Comparison of ENCODE assay signal across 11 mouse cellular contexts in the genomic region with DNA sequence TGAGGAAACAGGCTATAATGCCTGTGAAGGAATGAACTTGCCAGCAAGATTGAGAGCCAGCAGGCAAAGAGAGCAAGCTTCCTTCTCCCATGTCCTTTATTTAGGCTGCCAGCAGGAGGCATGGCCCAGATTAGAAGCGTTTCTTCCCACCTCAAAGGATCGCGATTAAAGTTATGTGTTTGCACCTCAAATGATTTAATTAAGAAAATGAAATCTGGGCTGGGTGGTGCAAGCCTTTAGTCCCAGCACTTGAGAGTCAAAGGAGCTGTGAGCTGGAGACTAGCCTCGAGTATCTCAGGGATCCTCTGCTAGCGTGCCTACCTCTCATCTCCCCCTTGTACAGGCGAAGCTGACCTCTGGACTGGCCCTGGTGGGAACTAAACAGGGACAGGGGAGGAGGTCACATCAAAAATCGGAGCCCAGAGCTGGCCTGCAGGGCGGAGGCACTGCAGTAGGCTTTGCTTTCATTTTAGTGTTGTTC.
DNase-seq lines count a peak whose midpoint lies in the region; ATAC-seq lines count a peak whose summit lies in the region.
"Had no signal": no experiment of that assay in that cellular context is flagged by ENCODE, and none has a peak within 500 bp of the region (broad histone marks: within the 10 kb centered on the region; RNA-seq: fewer than 3 reads in every experiment).

No protein-coding gene starts in this region.

- H3K27ac ChIP-seq in heart, embryonic 10.5 days = no peak overlapping the region
- no peak overlapping the region for H3K27ac ChIP-seq in heart, embryonic 12.5 days (ENCODE audit: poor library complexity, severe bottlenecking)
- H3K27ac ChIP-seq: limb, embryonic 13.5 days; lung, embryonic 15.5 days had no signal

- no peaks in the 10 kb centered on the region for H3K4me1 ChIP-seq in heart, embryonic 10.5 days
- H3K4me1 ChIP-seq in heart, embryonic 12.5 days (replicated peaks) = peaks cover 4% of the 10 kb centered on the region
- H3K4me1 ChIP-seq: limb, embryonic 13.5 days; lung, embryonic 15.5 days had no signal

- DNase-seq in cerebellum, postnatal 4 days (ENCODE audit: low spot score in 2 of 2) = no peak
- peak; percentile 2 for DNase-seq in heart, embryonic 10.5 days (ENCODE audit: low spot score)
- DNase-seq in Muller cell, postnatal 12 days (ENCODE audit: inconsistent ontology term) = peak; percentile 6
- DNase-seq in cerebellum, adult 9-11 months = peak; percentile 67
- DNase-seq in urinary bladder, postnatal 14 days (ENCODE audit: low spot score) = no peak

- ATAC-seq in cerebellum, adult (ENCODE audit: insufficient number of reproducible peaks, low FRiP score, low TSS enrichment) = peak; percentile 33; the same call in 1 of the 2 replicates
- no peak for ATAC-seq in heart, embryonic 12.5 days (ENCODE audit: insufficient number of reproducible peaks, low FRiP score)
- no peak for ATAC-seq in granulocyte monocyte progenitor cell, adult 5-6 weeks (replicated peaks; ENCODE audit: poor library complexity, severe bottlenecking)

- 75% methylated on average over 8 of the region's 8 CpGs for WGBS in heart, embryonic 10.5 days
- 66% methylated on average over 8 of the region's 8 CpGs for WGBS in heart, embryonic 12.5 days

- no peaks in the 10 kb centered on the region for H3K9me3 ChIP-seq in heart, embryonic 10.5 days
- peaks cover 11% of the 10 kb centered on the region; the same call in 1 of the 2 replicates for H3K9me3 ChIP-seq in heart, embryonic 12.5 days (replicated peaks)
- H3K9me3 ChIP-seq: limb, embryonic 13.5 days; lung, embryonic 15.5 days had no signal

- no peaks in the 10 kb centered on the region; the same call in 1 of the 2 replicates for H3K36me3 ChIP-seq in heart, embryonic 10.5 days
- H3K36me3 ChIP-seq in heart, embryonic 12.5 days = peaks cover 24% of the 10 kb centered on the region
- H3K36me3 ChIP-seq: lung, embryonic 15.5 days had no signal

- H3K4me3 ChIP-seq in heart, embryonic 10.5 days = no peak overlapping the region
- no peak overlapping the region for H3K4me3 ChIP-seq in heart, embryonic 12.5 days
- H3K4me3 ChIP-seq: limb, embryonic 13.5 days; lung, embryonic 15.5 days had no signal

- H3K9ac ChIP-seq in heart, embryonic 12.5 days = no peak overlapping the region
- H3K9ac ChIP-seq: limb, embryonic 13.5 days; lung, embryonic 15.5 days had no signal

- no peak overlapping the region for H3K4me2 ChIP-seq in heart, embryonic 12.5 days
- H3K4me2 ChIP-seq: limb, embryonic 13.5 days; lung, embryonic 15.5 days; midbrain, embryonic 11.5 days had no signal

- H3K27me3 ChIP-seq in heart, embryonic 10.5 days (ENCODE audit: insufficient read depth, poor library complexity, severe bottlenecking) = no peaks in the 10 kb centered on the region
- no peaks in the 10 kb centered on the region for H3K27me3 ChIP-seq in heart, embryonic 12.5 days (replicated peaks)
- H3K27me3 ChIP-seq: limb, embryonic 13.5 days; lung, embryonic 15.5 days had no signal

Comparison
In these comparisons a context has a peak if more than half of its experiments do, and no peak if none do; other contexts are left out.
1. DNase-seq: peak in heart, embryonic 10.5 days (single experiment), Muller cell, postnatal 12 days (single experiment) and cerebellum, adult 9-11 months (single experiment); none in cerebellum, postnatal 4 days (0 of 2) and urinary bladder, postnatal 14 days (single experiment).